Mouse (Mus musculus) midbrain, embryonic 14.5 days (tissue): ENCODE data around the gene Mrpl24. TPM values are rescaled to one million over a fixed set of nuclear protein-coding genes. Genes with fewer than 3 reads are reported as not detected.
"Not testable (repeated sequence)": the region's sequence is repeated elsewhere in the genome, so short reads cannot be mapped to it uniquely, and the experiment has no call there.

Source experiments
- ATAC-seq: fragments of 200-750 bp; cut with Nextera tagmentation; 2 replicates; pipeline ENCODE4 v1.8.0; 2017; ENCODE audit warnings: moderate number of reproducible peaks, moderate library complexity; ENCODE audit not compliant: low FRiP score, low TSS enrichment
- DNase-seq: peaks from one replicate; pipeline ENCODE4 v3.0.0-alpha.2; 2015
- H3K27ac ChIP-seq: fragments of 300-500 bp; sonication (generic); replicated peaks from 2 replicates; pipeline ENCODE4 v1.5.1; 2014; ENCODE audit warnings: mild to moderate bottlenecking, low read depth, low read length, moderate library complexity
- H3K27me3 ChIP-seq: fragments of 300-500 bp; sonication (generic); 2 replicates; pipeline ENCODE4 v1.6.1; 2014; ENCODE audit warnings: low read length, control low read depth, mixed read lengths; ENCODE audit not compliant: control insufficient read depth, insufficient read depth
- H3K36me3 ChIP-seq: fragments of 300-500 bp; sonication (generic); 2 replicates; pipeline ENCODE4 v1.6.1; 2014; ENCODE audit warnings: low read length, control low read depth; ENCODE audit not compliant: control insufficient read depth, insufficient read depth
- H3K4me1 ChIP-seq: fragments of 300-500 bp; sonication (generic); 2 replicates; pipeline ENCODE4 v1.6.1; 2014; ENCODE audit warnings: mild to moderate bottlenecking, antibody characterized with exemption, low read length, control low read depth; ENCODE audit not compliant: control insufficient read depth, insufficient read depth
- H3K4me2 ChIP-seq: fragments of 300-500 bp; sonication (generic); 2 replicates; pipeline ENCODE4 v1.6.1; 2014; ENCODE audit warnings: mild to moderate bottlenecking, low read length, moderate library complexity
- H3K4me3 ChIP-seq: fragments of 300-500 bp; sonication (generic); replicated peaks from 2 replicates; pipeline ENCODE4 v1.5.1; 2014; ENCODE audit warnings: low read depth, low read length
- H3K9ac ChIP-seq: fragments of 300-500 bp; sonication (generic); replicated peaks from 2 replicates; pipeline ENCODE4 v1.6.1; 2014; ENCODE audit warnings: mild to moderate bottlenecking, low read length, moderate library complexity
- H3K9me3 ChIP-seq: fragments of 300-500 bp; sonication (generic); 2 replicates; pipeline ENCODE4 v1.6.1; 2016; ENCODE audit warnings: low read length, control low read depth, mixed read lengths; ENCODE audit not compliant: control insufficient read depth
- WGBS: fragments of 180-500 bp; shearing (Covaris S2); extraction: QIAGEN DNeasy Blood & Tissue Kit; methylation state at CpG from one replicate; pipeline ENCODE4 v1.1.7; 2014; 5-methylcytosine and 5-hydroxymethylcytosine counted together
- polyA plus RNA-seq: library from polyadenylated mRNA; unstranded; fragments of >200 nt; fragmentation: Nextera tagmentation; extraction: Ambion mirVana; gene quantifications from 2 replicates; pipeline ENCODE4 v1.2.1, GENCODE M21; 2014

The Mrpl24 gene
- 55.8 and 56.3 TPM in 2 replicates for polyA plus RNA-seq

- Histone ChIP-seq H3K27ac (peak within 1 kb of the TSS; percentile 60), H3K4me2 (peak within 1 kb of the TSS; percentile 69), H3K4me1 (peaks cover 5% of the 10 kb centered on the region; the same call in 1 of the 2 replicates), H3K36me3 (peaks cover 55% of the 10 kb centered on the region), H3K9me3 (no peaks in the 10 kb centered on the region), H3K4me3 (peak within 1 kb of the TSS; percentile 46), H3K9ac (peak within 1 kb of the TSS; percentile 44), H3K27me3 (no peaks in the 10 kb centered on the region)
- WGBS, result under 1% methylated on average over 30 of the region's 30 CpGs
- peak; percentile 95 for DNase-seq
- peak; percentile 86 for ATAC-seq
Observed at GRCm38 (mm10) chr3:87919336-87920108, at the start of gene Mrpl24. Gene Mrpl24 (plus strand): TSS chr3:87919506.

- no peak for ATAC-seq
- Histone ChIP-seq H3K36me3 (peaks cover 14% of the 10 kb centered on the region), H3K4me1 (no peaks in the 10 kb centered on the region), H3K4me2 (no peak overlapping the region), H3K27ac (no peak overlapping the region), H3K27me3 (no peaks in the 10 kb centered on the region), H3K9ac (no peak overlapping the region), H3K9me3 (no peaks in the 10 kb centered on the region), H3K4me3 (no peak overlapping the region)
- WGBS, result 96% methylated on average over 4 of the region's 4 CpGs
- no peak for DNase-seq
Observed at GRCm38 (mm10) chr3:87877730-87878129, 41.6 kb upstream of the Mrpl24 start.

- no peaks in the 10 kb centered on the region for H3K9me3 ChIP-seq
- peak overlapping the region; percentile 93 for H3K4me2 ChIP-seq
- H3K4me3 ChIP-seq, result peak overlapping the region; percentile 91
- ATAC-seq, result no peak
- WGBS, result 1% methylated on average over 3 of the region's 3 CpGs
- peaks cover 11% of the 10 kb centered on the region for H3K36me3 ChIP-seq
- no peak for DNase-seq
- H3K4me1 ChIP-seq, result peaks cover 18% of the 10 kb centered on the region
- H3K9ac ChIP-seq, result peak overlapping the region; percentile 86
- no peaks in the 10 kb centered on the region for H3K27me3 ChIP-seq
- peak overlapping the region; percentile 82; the same call in 1 of the 2 replicates for H3K27ac ChIP-seq
Observed at GRCm38 (mm10) chr3:87884291-87884690, 35.0 kb upstream of the Mrpl24 start.

- peak overlapping the region; percentile 82 for H3K27ac ChIP-seq
- H3K4me3 ChIP-seq, result peak overlapping the region; percentile 91
- no peaks in the 10 kb centered on the region for H3K27me3 ChIP-seq
- WGBS, result under 1% methylated on average over 28 of the region's 28 CpGs
- H3K36me3 ChIP-seq, result peaks cover 9% of the 10 kb centered on the region
- ATAC-seq (peak; percentile 21), DNase-seq (peak; percentile 31)
- H3K9me3 ChIP-seq, result no peaks in the 10 kb centered on the region
- H3K4me2 ChIP-seq, result peak overlapping the region; percentile 93
- peak overlapping the region; percentile 86 for H3K9ac ChIP-seq
- H3K4me1 ChIP-seq, result peaks cover 18% of the 10 kb centered on the region
Observed at GRCm38 (mm10) chr3:87884708-87885251, 34.5 kb upstream of the Mrpl24 start.

GRCm38 (mm10) chr3:87885281-87886003 lies 33.9 kb upstream of the Mrpl24 start, which contains the start of gene Prcc:
Gene Prcc (minus strand): TSS chr3:87885608.
- ATAC-seq (peak; percentile 97), DNase-seq (peak; percentile 97)
- H3K4me2 ChIP-seq, result peak within 1 kb of the TSS; percentile 93
- H3K9ac ChIP-seq, result peak within 1 kb of the TSS; percentile 86
- under 1% methylated on average over 33 of the region's 33 CpGs for WGBS
- peaks cover 4% of the 10 kb centered on the region for H3K36me3 ChIP-seq
- peaks cover 18% of the 10 kb centered on the region for H3K4me1 ChIP-seq
- peak within 1 kb of the TSS; percentile 82 for H3K27ac ChIP-seq
- H3K27me3 ChIP-seq, result no peaks in the 10 kb centered on the region
- peak within 1 kb of the TSS; percentile 91 for H3K4me3 ChIP-seq
- H3K9me3 ChIP-seq, result no peaks in the 10 kb centered on the region

- Histone ChIP-seq H3K4me1 (peaks cover 18% of the 10 kb centered on the region), H3K27me3 (no peaks in the 10 kb centered on the region), H3K9ac (no peak overlapping the region; the same call in 1 of the 2 replicates), H3K36me3 (no peaks in the 10 kb centered on the region), H3K4me2 (peak overlapping the region; percentile 52), H3K4me3 (peak overlapping the region; percentile 42), H3K9me3 (no peaks in the 10 kb centered on the region), H3K27ac (no peak overlapping the region)
- WGBS, result 10% methylated on average over 10 of the region's 10 CpGs
- no peak for DNase-seq
- no peak; the same call in 1 of the 2 replicates for ATAC-seq
Observed at GRCm38 (mm10) chr3:87886004-87886365, 33.3 kb upstream of the Mrpl24 start.

GRCm38 (mm10) chr3:87886416-87886815 lies 32.9 kb upstream of the Mrpl24 start:
- no peaks in the 10 kb centered on the region for H3K27me3 ChIP-seq
- H3K4me2 ChIP-seq, result peak overlapping the region; percentile 52
- H3K4me3 ChIP-seq, result peak overlapping the region; percentile 42
- no peak overlapping the region for H3K9ac ChIP-seq
- peaks cover 18% of the 10 kb centered on the region for H3K4me1 ChIP-seq
- ATAC-seq (no peak), DNase-seq (no peak)
- no peak overlapping the region for H3K27ac ChIP-seq
- no peaks in the 10 kb centered on the region for H3K36me3 ChIP-seq
- no peaks in the 10 kb centered on the region for H3K9me3 ChIP-seq
- WGBS, result 79% methylated on average over 6 of the region's 6 CpGs

GRCm38 (mm10) chr3:87887400-87887799 lies 31.9 kb upstream of the Mrpl24 start:
- 81% methylated on average over 4 of the region's 4 CpGs for WGBS
- not testable (repeated sequence) for H3K4me3 ChIP-seq, H3K4me2 ChIP-seq, H3K9ac ChIP-seq, H3K27ac ChIP-seq, DNase-seq, ATAC-seq, H3K36me3 ChIP-seq, H3K9me3 ChIP-seq, H3K27me3 ChIP-seq
- H3K4me1 ChIP-seq, result peaks cover 18% of the 10 kb centered on the region
